Mouse (Mus musculus) brain, embryonic 14.5 days (tissue): Measurements from ENCODE around the gene Wnt8b.
A peak's percentile ranks its signal among the peaks of the same experiment; 100 is the strongest.

Source experiments
- CTCF ChIP-seq: fragments of 200-500 bp; IDR thresholded peaks from 2 replicates; pipeline ENCODE4 v1.5.1; 2012; ENCODE audit warnings: inconsistent platforms, mild to moderate bottlenecking, moderate library complexity, borderline replicate concordance; ENCODE audit not compliant: insufficient read depth, insufficient read length; ENCODE audit errors: extremely low read depth
- POLR2A ChIP-seq: fragments of 200-500 bp; IDR thresholded peaks from 2 replicates; pipeline ENCODE4 v1.6.1; 2012; ENCODE audit warnings: mild to moderate bottlenecking, inconsistent platforms, borderline replicate concordance; ENCODE audit not compliant: poor library complexity, insufficient read depth, insufficient read length, severe bottlenecking; ENCODE audit errors: extremely low read depth

GRCm38 (mm10) chr19:44474158-44474557 lies 19.1 kb upstream of the Wnt8b start:
- TF ChIP-seq CTCF = peak; percentile 87
- no peak for TF ChIP-seq POLR2A
